Mouse (Mus musculus) forebrain, postnatal 0 days (tissue): ENCODE measurements at regions not wholly inside any gene's neighbourhood (a gene's known extent, or its start where the extent isn't known, plus 50 kb on each side); places are given as distances from the start of the nearest gene placed in this dataset.

ENCODE experiments used
- ATAC-seq: fragments of 200-750 bp; cut with Nextera tagmentation; 2 replicates; pipeline ENCODE4 v1.8.0; 2017; ENCODE audit warnings: mild to moderate bottlenecking, moderate library complexity
- DNase-seq: peaks from one replicate; pipeline ENCODE4 v3.0.0-alpha.2; 2015
- H3K27ac ChIP-seq: fragments of 300-500 bp; sonication (generic); 2 replicates; pipeline ENCODE4 v1.5.1; 2014; ENCODE audit warnings: low read depth, mild to moderate bottlenecking, antibody characterized with exemption, low read length, moderate library complexity, mixed read lengths
- H3K27me3 ChIP-seq: fragments of 300-500 bp; sonication (generic); 2 replicates; pipeline ENCODE4 v1.6.1; 2014; ENCODE audit warnings: mild to moderate bottlenecking, low read length, mixed read lengths; ENCODE audit not compliant: insufficient read depth
- H3K36me3 ChIP-seq: fragments of 300-500 bp; sonication (generic); 2 replicates; pipeline ENCODE4 v1.6.1; 2014; ENCODE audit warnings: mild to moderate bottlenecking, moderate library complexity; ENCODE audit not compliant: insufficient read depth
- H3K4me1 ChIP-seq: fragments of 300-500 bp; sonication (generic); 2 replicates; pipeline ENCODE4 v1.6.1; 2014; ENCODE audit warnings: antibody characterized with exemption; ENCODE audit not compliant: insufficient read depth
- H3K4me2 ChIP-seq: fragments of 300-500 bp; sonication (generic); 2 replicates; pipeline ENCODE4 v1.6.1; 2014; ENCODE audit warnings: low read depth, mild to moderate bottlenecking, moderate library complexity
- H3K4me3 ChIP-seq: fragments of 300-500 bp; sonication (generic); 2 replicates; pipeline ENCODE4 v1.5.1; 2014; ENCODE audit warnings: low read depth, low read length, mixed read lengths
- H3K9ac ChIP-seq: fragments of 300-500 bp; sonication (generic); 2 replicates; pipeline ENCODE4 v1.6.1; 2014; ENCODE audit warnings: mild to moderate bottlenecking
- H3K9me3 ChIP-seq: fragments of 300-500 bp; sonication (generic); 2 replicates; pipeline ENCODE4 v1.6.1; 2016; ENCODE audit warnings: low read length
- CTCF ChIP-seq: sonication (generic); IDR thresholded peaks from 2 replicates; pipeline ENCODE4 v1.5.1; 2016; ENCODE audit warnings: antibody characterized with exemption, control low read depth, low read depth
- WGBS: fragments of 180-500 bp; shearing (Covaris S2); extraction: QIAGEN DNeasy Blood & Tissue Kit; methylation state at CpG from one replicate; pipeline ENCODE4 v1.1.7; 2014; 5-methylcytosine and 5-hydroxymethylcytosine counted together

GRCm38 (mm10) chr10:46954701-46955100 lies 1377.1 kb downstream of the Hace1 start:
- Histone ChIP-seq H3K36me3 (no peaks in the 10 kb centered on the region), H3K27me3 (no peaks in the 10 kb centered on the region), H3K4me3 (no peak overlapping the region), H3K4me1 (no peaks in the 10 kb centered on the region), H3K9ac (no peak overlapping the region), H3K9me3 (no peaks in the 10 kb centered on the region), H3K27ac (no peak overlapping the region), H3K4me2 (no peak overlapping the region)
- TF ChIP-seq CTCF: no peak
- no peak for ATAC-seq
- WGBS: 84% methylated on average over 1 of the region's 1 CpGs
- no peak for DNase-seq

- TF ChIP-seq CTCF: no peak
- no peak for DNase-seq
- Histone ChIP-seq H3K4me3 (no peak overlapping the region), H3K27me3 (no peaks in the 10 kb centered on the region), H3K27ac (no peak overlapping the region), H3K36me3 (no peaks in the 10 kb centered on the region), H3K9me3 (no peaks in the 10 kb centered on the region), H3K9ac (no peak overlapping the region), H3K4me2 (no peak overlapping the region), H3K4me1 (no peaks in the 10 kb centered on the region)
- ATAC-seq: no peak
These were observed 1402.8 kb downstream of the Hace1 start for GRCm38 (mm10) chr10:46980410-46980809.

- TF ChIP-seq CTCF: no peak
- no peaks in the 10 kb centered on the region for H3K9me3 ChIP-seq
- H3K4me3 ChIP-seq: no peak overlapping the region
- 79% methylated on average over 1 of the region's 1 CpGs for WGBS
- H3K9ac ChIP-seq: no peak overlapping the region
- H3K4me1 ChIP-seq: no peaks in the 10 kb centered on the region
- no peak for DNase-seq
- no peak for ATAC-seq
- H3K4me2 ChIP-seq: no peak overlapping the region
- H3K27me3 ChIP-seq: no peaks in the 10 kb centered on the region
- H3K27ac ChIP-seq: no peak overlapping the region
- H3K36me3 ChIP-seq: no peaks in the 10 kb centered on the region
These were observed 1422.1 kb downstream of the Hace1 start for GRCm38 (mm10) chr10:46999701-47000100.

GRCm38 (mm10) chr10:47028765-47029164 lies 1451.1 kb downstream of the Hace1 start:
- TF ChIP-seq CTCF: no peak
- ATAC-seq (peak; percentile 32), DNase-seq (peak; percentile 33)
- Histone ChIP-seq H3K4me3 (no peak overlapping the region), H3K4me1 (no peaks in the 10 kb centered on the region; the same call in 1 of the 2 replicates), H3K27me3 (no peaks in the 10 kb centered on the region), H3K36me3 (no peaks in the 10 kb centered on the region), H3K9ac (no peak overlapping the region), H3K27ac (no peak overlapping the region), H3K9me3 (no peaks in the 10 kb centered on the region), H3K4me2 (no peak overlapping the region)

GRCm38 (mm10) chr10:47054672-47055071 lies 1477.0 kb downstream of the Hace1 start:
- Histone ChIP-seq H3K4me1 (no peaks in the 10 kb centered on the region), H3K36me3 (no peaks in the 10 kb centered on the region), H3K27ac (no peak overlapping the region), H3K4me3 (no peak overlapping the region), H3K4me2 (no peak overlapping the region), H3K9ac (no peak overlapping the region), H3K9me3 (no peaks in the 10 kb centered on the region), H3K27me3 (no peaks in the 10 kb centered on the region)
- TF ChIP-seq CTCF: no peak
- no peak for DNase-seq
- ATAC-seq: no peak
- WGBS: 88% methylated on average over 2 of the region's 2 CpGs

- no peak for TF ChIP-seq CTCF
These were observed 1524.9 kb downstream of the Hace1 start for GRCm38 (mm10) chr10:47102551-47102950.

More at GRCm38 (mm10) chr10:47102551-47102950, 1524.9 kb downstream of the Hace1 start:
- H3K4me1 ChIP-seq: no peaks in the 10 kb centered on the region
- ATAC-seq: peak; percentile 48; the same call in 1 of the 2 replicates
- 9% methylated on average over 1 of the region's 1 CpGs for WGBS
- no peaks in the 10 kb centered on the region for H3K27me3 ChIP-seq
- no peaks in the 10 kb centered on the region for H3K9me3 ChIP-seq
- no peak overlapping the region for H3K4me2 ChIP-seq
- H3K36me3 ChIP-seq: no peaks in the 10 kb centered on the region
- H3K4me3 ChIP-seq: no peak overlapping the region
- 0 out of 2 replicates have a peak overlapping the region, but pooled peaks have one; percentile 15 for H3K27ac ChIP-seq
- DNase-seq: peak; percentile 45
- H3K9ac ChIP-seq: no peak overlapping the region
